17 mouse cellular contexts compared by ENCODE assay signal in genomic region chr9:43473164-43473563, GRCm38 (mm10).
A peak's percentile ranks its signal among the peaks of the same experiment; 100 is the strongest.
DNase-seq lines count a peak whose midpoint lies in the region; ATAC-seq lines count a peak whose summit lies in the region.
"Had no signal": no experiment of that assay in that cellular context is flagged by ENCODE, and none has a peak within 500 bp of the region (broad histone marks: within the 10 kb centered on the region; RNA-seq: fewer than 3 reads in every experiment).

No protein-coding gene starts in this region.

- WGBS in forebrain, embryonic 15.5 days, result 63% methylated on average over 1 of the region's 1 CpGs
- WGBS in forebrain, embryonic 11.5 days, result 80% methylated on average over 1 of the region's 1 CpGs
- 68% methylated on average over 1 of the region's 1 CpGs for WGBS in limb, embryonic 13.5 days
- WGBS in limb, embryonic 10.5 days, result 79% methylated on average over 1 of the region's 1 CpGs
- WGBS in forebrain, embryonic 16.5 days, result 67% methylated on average over 1 of the region's 1 CpGs
- 63% methylated on average over 1 of the region's 1 CpGs for WGBS in limb, embryonic 15.5 days

- H3K27ac ChIP-seq in forebrain, embryonic 15.5 days (replicated peaks), result peak overlapping the region; percentile 16; the same call in 1 of the 2 replicates
- H3K27ac ChIP-seq in forebrain, embryonic 11.5 days (ENCODE audit: low read depth, low read length), result no peak overlapping the region
- no peak overlapping the region for H3K27ac ChIP-seq in limb, embryonic 13.5 days
- H3K27ac ChIP-seq in limb, embryonic 10.5 days, result no peak overlapping the region
- H3K27ac ChIP-seq in forebrain, embryonic 16.5 days (ENCODE audit: low read length), result no peak overlapping the region
- H3K27ac ChIP-seq in limb, embryonic 15.5 days, result no peak overlapping the region
- H3K27ac ChIP-seq: heart, embryonic 10.5 days; intestine, embryonic 15.5 days had no signal

- H3K9me3 ChIP-seq in forebrain, embryonic 15.5 days, result no peaks in the 10 kb centered on the region
- no peaks in the 10 kb centered on the region for H3K9me3 ChIP-seq in forebrain, embryonic 11.5 days (ENCODE audit: control insufficient read depth, low read length)
- H3K9me3 ChIP-seq in limb, embryonic 13.5 days, result no peaks in the 10 kb centered on the region
- H3K9me3 ChIP-seq in limb, embryonic 10.5 days (replicated peaks), result no peaks in the 10 kb centered on the region
- H3K9me3 ChIP-seq in forebrain, embryonic 16.5 days (ENCODE audit: control insufficient read depth, low read length), result no peaks in the 10 kb centered on the region
- H3K9me3 ChIP-seq in limb, embryonic 15.5 days, result no peaks in the 10 kb centered on the region
- H3K9me3 ChIP-seq: heart, embryonic 10.5 days; hindbrain, embryonic 13.5 days; intestine, embryonic 15.5 days had no signal

- peak; percentile 42; the same call in 1 of the 2 replicates for ATAC-seq in forebrain, embryonic 15.5 days (replicated peaks)
- no peak for ATAC-seq in forebrain, embryonic 11.5 days (replicated peaks; ENCODE audit: low FRiP score)
- ATAC-seq in limb, embryonic 13.5 days (ENCODE audit: low FRiP score, low read depth), result no peak
- peak; percentile 20; the same call in 1 of the 2 replicates for ATAC-seq in forebrain, embryonic 16.5 days
- no peak for ATAC-seq in limb, embryonic 15.5 days (ENCODE audit: insufficient number of reproducible peaks, low FRiP score, low TSS enrichment, low read depth)
- ATAC-seq: intestine, embryonic 15.5 days had no signal

- H3K4me1 ChIP-seq in forebrain, embryonic 15.5 days, result peaks cover 22% of the 10 kb centered on the region
- H3K4me1 ChIP-seq in forebrain, embryonic 11.5 days (replicated peaks; ENCODE audit: control insufficient read depth, insufficient read depth, low read length), result no peaks in the 10 kb centered on the region; the same call in 1 of the 2 replicates
- peaks cover 11% of the 10 kb centered on the region; the same call in 1 of the 2 replicates for H3K4me1 ChIP-seq in limb, embryonic 13.5 days
- H3K4me1 ChIP-seq in limb, embryonic 10.5 days, result no peaks in the 10 kb centered on the region
- peaks cover 20% of the 10 kb centered on the region for H3K4me1 ChIP-seq in forebrain, embryonic 16.5 days (replicated peaks; ENCODE audit: control insufficient read depth, insufficient read depth, low read length)
- H3K4me1 ChIP-seq in limb, embryonic 15.5 days, result peaks cover 11% of the 10 kb centered on the region
- H3K4me1 ChIP-seq: intestine, embryonic 15.5 days had no signal

- no peak overlapping the region for H3K9ac ChIP-seq in forebrain, embryonic 15.5 days (replicated peaks)
- no peak overlapping the region for H3K9ac ChIP-seq in forebrain, embryonic 11.5 days (ENCODE audit: low read length)
- no peak overlapping the region for H3K9ac ChIP-seq in limb, embryonic 13.5 days
- no peak overlapping the region for H3K9ac ChIP-seq in forebrain, embryonic 16.5 days (replicated peaks; ENCODE audit: low read depth, low read length)
- no peak overlapping the region for H3K9ac ChIP-seq in limb, embryonic 15.5 days
- H3K9ac ChIP-seq: hindbrain, embryonic 13.5 days; intestine, embryonic 15.5 days had no signal

- no peaks in the 10 kb centered on the region for H3K27me3 ChIP-seq in forebrain, embryonic 15.5 days
- H3K27me3 ChIP-seq in forebrain, embryonic 11.5 days (ENCODE audit: control insufficient read depth, insufficient read depth, low read length), result no peaks in the 10 kb centered on the region
- no peaks in the 10 kb centered on the region for H3K27me3 ChIP-seq in limb, embryonic 13.5 days
- H3K27me3 ChIP-seq in limb, embryonic 10.5 days (ENCODE audit: low read depth, poor library complexity, severe bottlenecking), result no peaks in the 10 kb centered on the region
- H3K27me3 ChIP-seq in forebrain, embryonic 16.5 days (replicated peaks; ENCODE audit: control insufficient read depth, insufficient read depth, low read length), result no peaks in the 10 kb centered on the region
- no peaks in the 10 kb centered on the region for H3K27me3 ChIP-seq in limb, embryonic 15.5 days
- H3K27me3 ChIP-seq: intestine, embryonic 15.5 days had no signal

- H3K4me2 ChIP-seq in forebrain, embryonic 15.5 days (replicated peaks), result peak overlapping the region; percentile 16; the same call in 1 of the 2 replicates
- no peak overlapping the region for H3K4me2 ChIP-seq in forebrain, embryonic 11.5 days (ENCODE audit: low read depth, low read length, severe bottlenecking)
- H3K4me2 ChIP-seq in limb, embryonic 13.5 days (replicated peaks), result 0 out of 2 replicates have a peak overlapping the region, but pooled peaks have one; percentile 7
- peak overlapping the region; percentile 4; the same call in 1 of the 2 replicates for H3K4me2 ChIP-seq in forebrain, embryonic 16.5 days (ENCODE audit: low read length)
- H3K4me2 ChIP-seq in limb, embryonic 15.5 days, result peak overlapping the region; percentile 11; the same call in 1 of the 2 replicates
- H3K4me2 ChIP-seq: hindbrain, embryonic 13.5 days; intestine, embryonic 15.5 days had no signal

- no peak for DNase-seq in forebrain, embryonic 11.5 days (ENCODE audit: low spot score)
- no peak for DNase-seq in limb, embryonic 10.5 days (ENCODE audit: low spot score)
- no peak for DNase-seq in gastrocnemius, adult 8-10 months (ENCODE audit: low spot score in 2 of 2)
- DNase-seq: adrenal gland, adult 2 months; adrenal gland, postnatal 25 days; cerebellum, adult 2 months; gastrocnemius, postnatal 10 days; heart, adult 18-20 months; heart, postnatal 10 days; heart, postnatal 4 days had no signal

- H3K4me3 ChIP-seq in forebrain, embryonic 15.5 days, result no peak overlapping the region
- no peak overlapping the region for H3K4me3 ChIP-seq in forebrain, embryonic 11.5 days (ENCODE audit: low read depth, low read length)
- no peak overlapping the region for H3K4me3 ChIP-seq in limb, embryonic 13.5 days
- no peak overlapping the region for H3K4me3 ChIP-seq in limb, embryonic 10.5 days
- no peak overlapping the region for H3K4me3 ChIP-seq in forebrain, embryonic 16.5 days (replicated peaks; ENCODE audit: low read length)
- H3K4me3 ChIP-seq in limb, embryonic 15.5 days, result no peak overlapping the region
- H3K4me3 ChIP-seq: heart, embryonic 10.5 days; hindbrain, embryonic 13.5 days; intestine, embryonic 15.5 days had no signal

- no peaks in the 10 kb centered on the region for H3K36me3 ChIP-seq in forebrain, embryonic 15.5 days
- H3K36me3 ChIP-seq in forebrain, embryonic 11.5 days (ENCODE audit: control insufficient read depth, insufficient read depth, low read length), result no peaks in the 10 kb centered on the region
- no peaks in the 10 kb centered on the region for H3K36me3 ChIP-seq in limb, embryonic 13.5 days
- no peaks in the 10 kb centered on the region for H3K36me3 ChIP-seq in limb, embryonic 10.5 days
- no peaks in the 10 kb centered on the region for H3K36me3 ChIP-seq in forebrain, embryonic 16.5 days (ENCODE audit: control insufficient read depth, insufficient read depth)
- H3K36me3 ChIP-seq in limb, embryonic 15.5 days, result no peaks in the 10 kb centered on the region
- H3K36me3 ChIP-seq: heart, embryonic 10.5 days; hindbrain, embryonic 13.5 days; intestine, embryonic 15.5 days had no signal

Comparison
In these comparisons a context has a peak if more than half of its experiments do, and no peak if none do; other contexts are left out.
1. ATAC-seq: peak in forebrain, embryonic 15.5 days (single experiment) and forebrain, embryonic 16.5 days (single experiment); none in forebrain, embryonic 11.5 days (single experiment), limb, embryonic 13.5 days (single experiment) and limb, embryonic 15.5 days (single experiment).